Mouse (Mus musculus): ENCODE measurements around the gene Smad1.

GRCm38 (mm10) chr8:79350805-79351204 is 48.5 kb downstream of the Smad1 start:
- TF ChIP-seq CTCF (IDR thresholded peaks at IDR 0.05; ENCODE audit: insufficient read depth, low read depth, low read length): no peak
- TF ChIP-seq POLR2A (IDR thresholded peaks at IDR 0.05; ENCODE audit: insufficient read depth, low read depth, low read length): no peak

All from olfactory bulb, adult 2 months (tissue).